Mouse (Mus musculus): Measurements from ENCODE around the gene A530016L24Rik. TPM values are rescaled to one million over a fixed set of nuclear protein-coding genes. Genes with fewer than 3 reads are reported as not detected.

The A530016L24Rik gene
- polyA plus RNA-seq, 1 experiment from 2014 or later = 0.30 TPM

DNA sequence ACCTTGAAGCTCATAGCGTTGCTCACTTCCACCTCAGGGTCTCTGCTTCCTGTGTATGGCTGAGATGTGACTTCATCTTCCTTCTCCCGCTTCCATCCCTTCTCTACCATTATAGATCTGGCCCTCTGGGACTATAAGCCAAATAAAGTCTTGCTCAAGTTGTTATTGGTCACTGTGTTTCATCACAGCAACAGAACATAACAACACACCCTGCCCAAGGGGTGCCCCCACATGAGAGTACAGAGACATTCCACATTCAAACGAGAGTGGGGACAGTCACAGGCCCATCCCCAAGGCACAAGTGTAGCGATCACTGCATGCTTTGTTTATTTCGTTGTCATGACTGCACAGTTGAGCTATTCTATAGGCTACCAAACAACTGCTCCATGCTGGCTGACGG, 48.0 kb downstream of the A530016L24Rik start:
- H3K4me3 ChIP-seq (ENCODE audit: low read depth, low read length) = no peak overlapping the region
- 79% methylated on average over 6 of the region's 6 CpGs for WGBS
- H3K27ac ChIP-seq (ENCODE audit: low read length) = no peak overlapping the region
- no peaks in the 10 kb centered on the region for H3K9me3 ChIP-seq (ENCODE audit: control insufficient read depth, low read depth, low read length)
- no peak overlapping the region for H3K4me2 ChIP-seq (replicated peaks; ENCODE audit: low read depth, low read length)
- no peaks in the 10 kb centered on the region for H3K4me1 ChIP-seq (ENCODE audit: control insufficient read depth, insufficient read depth, low read length)
- no peaks in the 10 kb centered on the region for H3K27me3 ChIP-seq (ENCODE audit: control insufficient read depth, insufficient read depth, low read length)
- ATAC-seq (ENCODE audit: insufficient number of reproducible peaks, insufficient read depth, low FRiP score, low read depth) = no peak
- H3K36me3 ChIP-seq (ENCODE audit: control insufficient read depth, insufficient read depth, low read length) = no peaks in the 10 kb centered on the region
- H3K9ac ChIP-seq (replicated peaks; ENCODE audit: low read depth, low read length) = no peak overlapping the region

DNA sequence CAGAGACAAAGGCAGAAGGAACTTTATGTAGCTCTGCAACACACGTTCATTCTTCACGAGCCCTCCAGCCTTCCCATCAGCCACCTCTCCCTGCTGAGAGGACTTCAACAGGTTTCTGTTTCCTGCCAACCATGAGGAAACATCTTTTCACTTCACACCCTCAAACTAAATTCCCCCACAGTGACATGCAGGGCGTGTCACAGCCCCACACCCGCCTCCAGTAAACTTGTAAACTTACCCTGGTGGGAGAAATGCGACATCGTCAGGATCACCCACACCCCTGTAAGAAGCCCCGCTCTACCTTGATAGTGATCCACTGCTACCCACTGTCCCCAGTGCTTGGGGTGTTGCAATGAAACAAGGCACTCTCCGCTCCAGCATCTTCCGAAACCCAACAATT, 49.1 kb downstream of the A530016L24Rik start:
- no peak overlapping the region for H3K9ac ChIP-seq (replicated peaks; ENCODE audit: low read depth, low read length)
- no peaks in the 10 kb centered on the region for H3K27me3 ChIP-seq (ENCODE audit: control insufficient read depth, insufficient read depth, low read length)
- no peak overlapping the region for H3K4me2 ChIP-seq (replicated peaks; ENCODE audit: low read depth, low read length)
- no peak for ATAC-seq (ENCODE audit: insufficient number of reproducible peaks, insufficient read depth, low FRiP score, low read depth)
- 81% methylated on average over 9 of the region's 9 CpGs for WGBS
- H3K4me1 ChIP-seq (ENCODE audit: control insufficient read depth, insufficient read depth, low read length) = no peaks in the 10 kb centered on the region
- no peaks in the 10 kb centered on the region for H3K36me3 ChIP-seq (ENCODE audit: control insufficient read depth, insufficient read depth, low read length)
- no peak overlapping the region for H3K4me3 ChIP-seq (ENCODE audit: low read depth, low read length)
- no peak overlapping the region for H3K27ac ChIP-seq (ENCODE audit: low read length)
- no peaks in the 10 kb centered on the region for H3K9me3 ChIP-seq (ENCODE audit: control insufficient read depth, low read depth, low read length)

DNA sequence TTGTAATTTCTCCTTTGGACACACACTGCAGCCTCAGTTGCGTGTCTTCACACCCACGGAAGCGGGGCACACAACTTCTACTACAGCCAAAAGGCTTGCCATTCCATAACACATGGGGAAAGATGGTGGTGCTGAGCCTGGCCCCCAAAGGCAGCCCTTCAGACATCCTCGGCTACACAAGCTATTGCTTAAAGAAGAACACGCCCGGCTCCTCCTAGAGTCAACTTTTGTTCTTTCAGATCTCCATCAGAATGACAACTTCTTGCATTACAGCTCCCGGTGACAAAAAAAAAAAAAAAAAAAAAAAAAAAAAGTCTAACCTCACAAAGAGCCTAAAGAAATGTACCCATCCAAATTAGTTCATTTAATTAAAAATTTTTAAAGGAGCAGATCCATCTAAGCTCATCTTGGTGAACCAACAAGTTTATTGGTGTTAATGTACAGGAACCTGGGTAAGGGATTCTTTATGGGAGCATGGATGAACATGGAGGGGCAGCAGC, 50.3 kb downstream of the A530016L24Rik start:
- no peak overlapping the region for H3K4me2 ChIP-seq (replicated peaks; ENCODE audit: low read depth, low read length)
- no peaks in the 10 kb centered on the region for H3K36me3 ChIP-seq (ENCODE audit: control insufficient read depth, insufficient read depth, low read length)
- H3K9ac ChIP-seq (replicated peaks; ENCODE audit: low read depth, low read length) = no peak overlapping the region
- no peak for ATAC-seq (ENCODE audit: insufficient number of reproducible peaks, insufficient read depth, low FRiP score, low read depth)
- no peak overlapping the region for H3K27ac ChIP-seq (ENCODE audit: low read length)
- H3K4me3 ChIP-seq (ENCODE audit: low read depth, low read length) = no peak overlapping the region
- no peaks in the 10 kb centered on the region for H3K4me1 ChIP-seq (ENCODE audit: control insufficient read depth, insufficient read depth, low read length)
- WGBS = 88% methylated on average over 7 of the region's 7 CpGs
- no peaks in the 10 kb centered on the region for H3K9me3 ChIP-seq (ENCODE audit: control insufficient read depth, low read depth, low read length)
- no peaks in the 10 kb centered on the region for H3K27me3 ChIP-seq (ENCODE audit: control insufficient read depth, insufficient read depth, low read length)

DNA sequence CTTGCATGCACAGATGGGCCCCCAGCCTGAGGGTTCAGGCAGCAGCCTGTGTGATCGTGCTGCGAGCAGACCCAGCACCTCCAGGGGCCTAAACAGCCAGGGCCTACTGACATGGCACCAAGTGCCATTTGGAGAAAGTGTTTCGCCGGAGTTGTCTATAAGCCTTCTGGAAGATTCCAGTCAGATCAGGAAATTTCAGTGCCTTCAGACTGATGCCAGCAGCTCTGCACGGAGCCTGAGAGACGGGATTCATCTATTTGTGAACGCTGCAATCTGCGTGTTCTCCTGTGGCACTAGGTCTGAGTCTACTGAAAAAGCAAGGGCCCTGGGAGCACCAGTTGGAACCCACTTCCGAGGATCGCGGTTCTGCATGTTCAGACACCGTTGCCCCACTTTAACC, 51.1 kb downstream of the A530016L24Rik start:
- WGBS = 92% methylated on average over 12 of the region's 12 CpGs
- H3K27ac ChIP-seq (ENCODE audit: low read length) = no peak overlapping the region
- H3K36me3 ChIP-seq (ENCODE audit: control insufficient read depth, insufficient read depth, low read length) = no peaks in the 10 kb centered on the region
- H3K4me3 ChIP-seq (ENCODE audit: low read depth, low read length) = no peak overlapping the region
- H3K4me1 ChIP-seq (ENCODE audit: control insufficient read depth, insufficient read depth, low read length) = no peaks in the 10 kb centered on the region
- no peak overlapping the region for H3K9ac ChIP-seq (replicated peaks; ENCODE audit: low read depth, low read length)
- H3K4me2 ChIP-seq (replicated peaks; ENCODE audit: low read depth, low read length) = no peak overlapping the region
- H3K27me3 ChIP-seq (ENCODE audit: control insufficient read depth, insufficient read depth, low read length) = no peaks in the 10 kb centered on the region
- no peak for ATAC-seq (ENCODE audit: insufficient number of reproducible peaks, insufficient read depth, low FRiP score, low read depth)
- H3K9me3 ChIP-seq (ENCODE audit: control insufficient read depth, low read depth, low read length) = no peaks in the 10 kb centered on the region

DNA sequence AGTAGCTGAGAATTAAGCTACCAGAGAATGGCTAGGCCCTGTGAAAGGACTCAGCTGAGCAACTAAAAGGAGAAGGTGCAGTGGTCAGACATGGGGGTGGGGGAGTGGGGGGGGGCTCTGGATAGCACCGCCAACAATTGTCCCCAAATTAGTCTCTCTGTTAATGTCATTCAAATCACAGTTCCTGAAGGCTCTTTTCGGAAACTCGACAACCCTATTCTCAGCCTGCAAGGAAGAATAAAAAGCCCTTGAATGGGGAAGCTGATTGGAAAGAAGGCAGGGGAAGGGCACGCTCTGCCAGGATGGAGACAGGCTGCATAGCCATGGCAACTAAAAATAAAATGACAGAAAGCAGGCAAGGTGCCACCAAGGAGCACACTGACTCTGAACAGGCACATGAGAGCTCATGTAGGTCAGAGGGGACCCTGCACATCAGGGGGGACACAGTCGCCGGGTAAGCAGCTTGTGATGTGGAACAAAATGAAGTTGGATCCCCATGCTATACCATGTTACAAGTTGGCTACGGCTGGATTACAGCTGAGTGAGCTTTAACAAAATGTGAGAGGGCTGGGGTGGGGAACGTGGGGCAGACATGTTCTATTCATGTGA, 52.3 kb downstream of the A530016L24Rik start:
- Histone ChIP-seq H3K4me3 (ENCODE audit: low read depth, low read length) (no peak overlapping the region), H3K27ac (ENCODE audit: low read length) (no peak overlapping the region), H3K4me2 (replicated peaks; ENCODE audit: low read depth, low read length) (no peak overlapping the region), H3K9ac (replicated peaks; ENCODE audit: low read depth, low read length) (no peak overlapping the region), H3K9me3 (ENCODE audit: control insufficient read depth, low read depth, low read length) (no peaks in the 10 kb centered on the region), H3K27me3 (ENCODE audit: control insufficient read depth, insufficient read depth, low read length) (no peaks in the 10 kb centered on the region), H3K36me3 (ENCODE audit: control insufficient read depth, insufficient read depth, low read length) (no peaks in the 10 kb centered on the region), H3K4me1 (ENCODE audit: control insufficient read depth, insufficient read depth, low read length) (no peaks in the 10 kb centered on the region)
- WGBS = 74% methylated on average over 8 of the region's 8 CpGs
- ATAC-seq (ENCODE audit: insufficient number of reproducible peaks, insufficient read depth, low FRiP score, low read depth) = no peak

DNA sequence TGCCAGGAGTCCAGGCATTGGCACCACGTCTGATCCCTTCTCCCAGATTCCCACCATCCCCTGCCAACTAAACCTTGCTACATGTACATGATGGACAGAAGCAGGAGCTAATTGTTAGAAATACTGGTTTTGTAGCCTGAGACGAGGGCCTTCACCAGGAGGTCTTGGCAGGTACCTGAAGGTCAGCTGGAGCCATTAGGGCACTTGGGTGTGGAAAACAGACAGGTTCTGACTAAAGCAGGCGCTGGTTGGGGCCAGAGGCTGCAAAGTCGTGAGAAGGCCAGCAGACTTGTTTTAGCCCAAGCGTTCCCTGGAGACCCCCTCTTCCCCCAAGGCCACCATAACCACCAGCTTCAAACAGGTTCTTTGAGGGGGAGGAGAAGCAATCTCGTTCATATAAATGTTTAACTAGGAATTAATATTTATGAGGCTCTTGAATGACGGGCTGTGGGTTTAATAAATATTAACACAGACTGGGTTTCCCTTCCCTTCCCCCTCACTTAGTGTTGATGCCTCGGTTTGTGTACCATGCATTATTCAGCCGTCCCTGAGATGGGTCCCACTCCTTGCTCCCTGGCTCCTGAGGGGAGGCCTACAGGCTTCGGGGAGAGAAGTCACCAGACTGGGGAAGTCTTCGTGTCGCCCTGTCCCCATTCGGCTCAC, 53.1 kb downstream of the A530016L24Rik start:
- Histone ChIP-seq H3K9me3 (ENCODE audit: control insufficient read depth, low read depth, low read length) (no peaks in the 10 kb centered on the region), H3K36me3 (ENCODE audit: control insufficient read depth, insufficient read depth, low read length) (no peaks in the 10 kb centered on the region), H3K4me1 (ENCODE audit: control insufficient read depth, insufficient read depth, low read length) (no peaks in the 10 kb centered on the region), H3K9ac (replicated peaks; ENCODE audit: low read depth, low read length) (no peak overlapping the region), H3K27me3 (ENCODE audit: control insufficient read depth, insufficient read depth, low read length) (no peaks in the 10 kb centered on the region), H3K4me2 (replicated peaks; ENCODE audit: low read depth, low read length) (no peak overlapping the region), H3K4me3 (ENCODE audit: low read depth, low read length) (no peak overlapping the region), H3K27ac (ENCODE audit: low read length) (no peak overlapping the region)
- WGBS = 62% methylated on average over 13 of the region's 13 CpGs
- no peak for ATAC-seq (ENCODE audit: insufficient number of reproducible peaks, insufficient read depth, low FRiP score, low read depth)

DNA sequence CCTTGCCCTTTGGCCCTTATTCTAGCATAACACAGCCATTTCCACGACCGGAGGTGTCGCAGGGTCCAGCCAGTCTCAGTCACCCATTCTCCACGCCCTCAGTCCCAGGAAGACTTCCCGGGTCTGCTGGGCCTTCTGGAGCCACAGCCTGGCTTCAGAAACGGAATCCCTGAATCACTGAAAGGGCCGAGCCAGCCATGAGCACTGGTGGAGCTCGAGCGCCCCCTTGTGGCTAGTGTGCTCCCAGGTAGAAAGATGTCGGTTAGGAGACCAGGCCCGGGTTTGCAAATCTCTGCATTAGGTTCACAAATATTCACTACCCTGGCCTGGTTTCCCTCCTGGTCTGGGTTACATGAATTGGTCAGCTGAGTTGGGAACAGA, 53.7 kb downstream of the A530016L24Rik start:
- WGBS = 5% methylated on average over 11 of the region's 11 CpGs
- Histone ChIP-seq H3K27me3 (ENCODE audit: control insufficient read depth, insufficient read depth, low read length) (no peaks in the 10 kb centered on the region), H3K4me1 (ENCODE audit: control insufficient read depth, insufficient read depth, low read length) (no peaks in the 10 kb centered on the region), H3K9ac (replicated peaks; ENCODE audit: low read depth, low read length) (no peak overlapping the region), H3K36me3 (ENCODE audit: control insufficient read depth, insufficient read depth, low read length) (no peaks in the 10 kb centered on the region), H3K4me2 (replicated peaks; ENCODE audit: low read depth, low read length) (no peak overlapping the region), H3K9me3 (ENCODE audit: control insufficient read depth, low read depth, low read length) (no peaks in the 10 kb centered on the region), H3K4me3 (ENCODE audit: low read depth, low read length) (no peak overlapping the region), H3K27ac (ENCODE audit: low read length) (no peak overlapping the region)
- peak; percentile 44; the same call in 1 of the 2 replicates for ATAC-seq (ENCODE audit: insufficient number of reproducible peaks, insufficient read depth, low FRiP score, low read depth)

DNA sequence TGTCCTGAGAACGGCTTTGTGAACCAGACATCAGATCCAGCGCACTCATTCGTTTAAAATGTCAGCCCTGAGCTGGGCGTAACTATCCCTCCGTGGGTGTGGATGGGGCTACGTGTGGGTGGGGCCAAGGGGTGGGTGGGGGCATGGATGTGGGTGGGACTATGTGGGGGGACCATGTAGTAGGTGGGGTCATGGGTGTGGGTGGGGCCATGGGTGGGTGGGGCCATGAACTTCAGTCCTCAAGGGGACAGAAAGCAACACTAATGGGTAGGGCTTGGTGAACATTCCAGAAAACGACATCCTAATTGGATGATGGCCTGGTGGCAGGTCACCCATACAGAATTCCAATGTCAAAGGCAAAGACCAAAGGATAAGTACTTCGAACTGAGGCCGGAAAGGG, 54.7 kb downstream of the A530016L24Rik start:
- Histone ChIP-seq H3K9me3 (ENCODE audit: control insufficient read depth, low read depth, low read length) (no peaks in the 10 kb centered on the region), H3K27me3 (ENCODE audit: control insufficient read depth, insufficient read depth, low read length) (no peaks in the 10 kb centered on the region), H3K9ac (replicated peaks; ENCODE audit: low read depth, low read length) (no peak overlapping the region), H3K4me1 (ENCODE audit: control insufficient read depth, insufficient read depth, low read length) (no peaks in the 10 kb centered on the region), H3K27ac (ENCODE audit: low read length) (no peak overlapping the region), H3K4me2 (replicated peaks; ENCODE audit: low read depth, low read length) (no peak overlapping the region), H3K4me3 (ENCODE audit: low read depth, low read length) (no peak overlapping the region), H3K36me3 (ENCODE audit: control insufficient read depth, insufficient read depth, low read length) (no peaks in the 10 kb centered on the region)
- 55% methylated on average over 9 of the region's 9 CpGs for WGBS
- ATAC-seq (ENCODE audit: insufficient number of reproducible peaks, insufficient read depth, low FRiP score, low read depth) = no peak
